Comparison of ENCODE assay signal across 10 mouse cellular contexts in genomic region chr11:72455694-72456093, GRCm38 (mm10). TPM values are rescaled to one million over a fixed set of nuclear protein-coding genes. Genes with fewer than 3 reads are reported as not detected.
DNase-seq lines count a peak whose midpoint lies in the region; ATAC-seq and TF ChIP-seq lines count a peak whose summit lies in the region.
"Had no signal": no experiment of that assay in that cellular context is flagged by ENCODE, and none has a peak within 500 bp of the region (broad histone marks: within the 10 kb centered on the region; RNA-seq: fewer than 3 reads in every experiment).

No protein-coding gene starts in this region.

- no peak overlapping the region for H3K4me2 ChIP-seq in neural tube, embryonic 11.5 days (ENCODE audit: low read depth)
- H3K4me2 ChIP-seq in embryonic facial prominence, embryonic 13.5 days: no peak overlapping the region
- no peak overlapping the region for H3K4me2 ChIP-seq in stomach, embryonic 14.5 days (replicated peaks; ENCODE audit: low read depth, low read length)

- no peaks in the 10 kb centered on the region for H3K9me3 ChIP-seq in neural tube, embryonic 11.5 days (ENCODE audit: control insufficient read depth, low read length)
- no peaks in the 10 kb centered on the region for H3K9me3 ChIP-seq in embryonic facial prominence, embryonic 13.5 days
- H3K9me3 ChIP-seq in stomach, embryonic 14.5 days (ENCODE audit: control insufficient read depth, low read depth, low read length): no peaks in the 10 kb centered on the region

- H3K36me3 ChIP-seq in neural tube, embryonic 11.5 days (ENCODE audit: control insufficient read depth, insufficient read depth, low read length): peaks cover 7% of the 10 kb centered on the region; the same call in 1 of the 2 replicates
- peaks cover 25% of the 10 kb centered on the region for H3K36me3 ChIP-seq in embryonic facial prominence, embryonic 13.5 days
- H3K36me3 ChIP-seq in stomach, embryonic 14.5 days (ENCODE audit: control insufficient read depth, insufficient read depth, low read length): peaks cover 16% of the 10 kb centered on the region

- peak; percentile 38 for DNase-seq in neural tube, embryonic 11.5 days (ENCODE audit: low spot score)
- no peak for DNase-seq in neural tube, embryonic 10.5 days (ENCODE audit: extremely low spot score, low spot score)
- peak; percentile 45 to 70 for DNase-seq in layer of hippocampus, adult 2 months (ENCODE audit: low spot score in 2 of 2)
- DNase-seq in spleen, postnatal 36 days (ENCODE audit: low spot score in 2 of 2): no peak
- no peak for DNase-seq in thymus, postnatal 10 days (ENCODE audit: low spot score in 2 of 2)
- DNase-seq in kidney, adult 11 months: no peak
- DNase-seq: gastrocnemius, postnatal 36 days had no signal

- peak overlapping the region; percentile 58; the same call in 1 of the 2 replicates for H3K27ac ChIP-seq in neural tube, embryonic 11.5 days (ENCODE audit: low read depth, low read length)
- no peak overlapping the region for H3K27ac ChIP-seq in embryonic facial prominence, embryonic 13.5 days
- H3K27ac ChIP-seq in layer of hippocampus, adult 2 months: peak overlapping the region; percentile 88
- 0 out of 2 replicates have a peak overlapping the region, but pooled peaks have one; percentile 21 for H3K27ac ChIP-seq in stomach, embryonic 14.5 days (ENCODE audit: low read length)
- H3K27ac ChIP-seq: macrophage had no signal

- no peak; the same call in 1 of the 2 replicates for ATAC-seq in neural tube, embryonic 11.5 days (ENCODE audit: insufficient read depth, low FRiP score, low TSS enrichment)
- no peak for ATAC-seq in embryonic facial prominence, embryonic 13.5 days (ENCODE audit: insufficient number of reproducible peaks, insufficient read depth, low FRiP score, low TSS enrichment, low read depth)
- peak; percentile 35; the same call in 1 of the 2 replicates for ATAC-seq in stomach, embryonic 14.5 days (ENCODE audit: insufficient number of reproducible peaks, insufficient read depth, low FRiP score, low read depth)

- peaks cover 3% of the 10 kb centered on the region; the same call in 1 of the 2 replicates for H3K4me1 ChIP-seq in neural tube, embryonic 11.5 days (ENCODE audit: control insufficient read depth, insufficient read depth, low read length)
- H3K4me1 ChIP-seq in embryonic facial prominence, embryonic 13.5 days: no peaks in the 10 kb centered on the region
- 0 out of 2 replicates have a peak, but pooled peaks cover 3% of the 10 kb centered on the region for H3K4me1 ChIP-seq in stomach, embryonic 14.5 days (ENCODE audit: control insufficient read depth, insufficient read depth, low read length)

- no peaks in the 10 kb centered on the region for H3K27me3 ChIP-seq in neural tube, embryonic 11.5 days (ENCODE audit: control insufficient read depth, insufficient read depth, low read length)
- H3K27me3 ChIP-seq in embryonic facial prominence, embryonic 13.5 days: no peaks in the 10 kb centered on the region
- no peaks in the 10 kb centered on the region for H3K27me3 ChIP-seq in stomach, embryonic 14.5 days (ENCODE audit: control insufficient read depth, insufficient read depth, low read length)

- WGBS in neural tube, embryonic 11.5 days: 36% methylated on average over 5 of the region's 5 CpGs
- WGBS in embryonic facial prominence, embryonic 13.5 days: 25% methylated on average over 5 of the region's 5 CpGs
- WGBS in stomach, embryonic 14.5 days: 57% methylated on average over 5 of the region's 5 CpGs

- TF ChIP-seq CTCF in layer of hippocampus, adult 2 months (conservative IDR thresholded peaks at IDR 0.05): no peak

- peak overlapping the region; percentile 48 for H3K9ac ChIP-seq in neural tube, embryonic 11.5 days (ENCODE audit: low read length)
- H3K9ac ChIP-seq in embryonic facial prominence, embryonic 13.5 days: 0 out of 2 replicates have a peak overlapping the region, but pooled peaks have one; percentile 21
- no peak overlapping the region for H3K9ac ChIP-seq in stomach, embryonic 14.5 days (replicated peaks; ENCODE audit: low read depth, low read length)

- no peak overlapping the region for H3K4me3 ChIP-seq in neural tube, embryonic 11.5 days (ENCODE audit: low read depth, low read length)
- no peak overlapping the region for H3K4me3 ChIP-seq in embryonic facial prominence, embryonic 13.5 days
- no peak overlapping the region for H3K4me3 ChIP-seq in layer of hippocampus, adult 2 months
- H3K4me3 ChIP-seq in stomach, embryonic 14.5 days (ENCODE audit: low read depth, low read length): no peak overlapping the region

RNA-seq across cellular contexts. Expression of gene Mybbp1a, which starts 14.5 kb away (rescaled TPM):
- polyA plus RNA-seq in neural tube, embryonic 11.5 days (2014; fragmentation: Nextera tagmentation; extraction: Ambion mirVana): 145 and 146 TPM in 2 replicates
- 162 and 174 TPM in 2 replicates for polyA plus RNA-seq in embryonic facial prominence, embryonic 13.5 days (2015; fragmentation: Nextera tagmentation; extraction: Ambion mirVana)
- total RNA-seq in layer of hippocampus, adult 2 months (2021): 10 to 100 TPM; 55.7 to 56.2 TPM
- 121 and 126 TPM in 2 replicates for polyA plus RNA-seq in stomach, embryonic 14.5 days (2014; fragmentation: Nextera tagmentation; extraction: Ambion mirVana)

RNA-seq across cellular contexts. Expression of gene Ggt6, which starts 20.4 kb away (rescaled TPM):
- polyA plus RNA-seq in neural tube, embryonic 11.5 days (2014; fragmentation: Nextera tagmentation; extraction: Ambion mirVana): not detected in 2 replicates
- polyA plus RNA-seq in embryonic facial prominence, embryonic 13.5 days (2015; fragmentation: Nextera tagmentation; extraction: Ambion mirVana): 1.1 and 1.3 TPM in 2 replicates
- total RNA-seq in layer of hippocampus, adult 2 months (2021): not detected
- 0.51 and 1.7 TPM in 2 replicates for polyA plus RNA-seq in stomach, embryonic 14.5 days (2014; fragmentation: Nextera tagmentation; extraction: Ambion mirVana)
- polyA plus RNA-seq: macrophage had no signal

RNA-seq across cellular contexts. Expression of gene Spns2, which starts 34.0 kb away (rescaled TPM):
- polyA plus RNA-seq in neural tube, embryonic 11.5 days (2014; fragmentation: Nextera tagmentation; extraction: Ambion mirVana): 7.1 and 7.7 TPM in 2 replicates
- polyA plus RNA-seq in embryonic facial prominence, embryonic 13.5 days (2015; fragmentation: Nextera tagmentation; extraction: Ambion mirVana): 2.7 and 3.0 TPM in 2 replicates
- 100 to 1,000 TPM; 101 to 105 TPM for total RNA-seq in layer of hippocampus, adult 2 months (2021)
- polyA plus RNA-seq in stomach, embryonic 14.5 days (2014; fragmentation: Nextera tagmentation; extraction: Ambion mirVana): 2.3 and 3.0 TPM in 2 replicates
- polyA plus RNA-seq: macrophage had no signal

RNA-seq across cellular contexts. Expression of gene Smtnl2, which starts 44.2 kb away (rescaled TPM):
- polyA plus RNA-seq in neural tube, embryonic 11.5 days (2014; fragmentation: Nextera tagmentation; extraction: Ambion mirVana): 12.6 and 13.2 TPM in 2 replicates
- 25.1 and 26.7 TPM in 2 replicates for polyA plus RNA-seq in embryonic facial prominence, embryonic 13.5 days (2015; fragmentation: Nextera tagmentation; extraction: Ambion mirVana)
- total RNA-seq in layer of hippocampus, adult 2 months (2021): 1 to 10 TPM; 2.2 to 3.8 TPM
- polyA plus RNA-seq in stomach, embryonic 14.5 days (2014; fragmentation: Nextera tagmentation; extraction: Ambion mirVana): 28.8 and 31.6 TPM in 2 replicates
- polyA plus RNA-seq: macrophage had no signal

Comparison
In these comparisons a context has a peak if more than half of its experiments do, and no peak if none do; other contexts are left out.
1. DNase-seq: peak in neural tube, embryonic 11.5 days (single experiment) and layer of hippocampus, adult 2 months (2 of 2); none in neural tube, embryonic 10.5 days (single experiment), spleen, postnatal 36 days (0 of 2), thymus, postnatal 10 days (0 of 2) and kidney, adult 11 months (single experiment).